Mouse (Mus musculus): ENCODE results near the gene Slc9a3.

Slc9a3 gene

GRCm38 (mm10) chr13:74121141-74121602 lies at the start of gene Slc9a3:
Slc9a3 (plus strand) TSS chr13:74121457.
- peak; percentile 40 for DNase-seq (ENCODE audit: inconsistent ontology term)

- no peak for DNase-seq (ENCODE audit: inconsistent ontology term)
These were observed 49.5 kb upstream of the Slc9a3 start for GRCm38 (mm10) chr13:74071714-74072113.

- no peak for DNase-seq (ENCODE audit: inconsistent ontology term)
These were observed 47.9 kb upstream of the Slc9a3 start for GRCm38 (mm10) chr13:74073369-74073768.

GRCm38 (mm10) chr13:74090265-74090664 lies 31.0 kb upstream of the Slc9a3 start:
- no peak for DNase-seq (ENCODE audit: inconsistent ontology term)

GRCm38 (mm10) chr13:74095936-74096335 lies 25.3 kb upstream of the Slc9a3 start:
- no peak for DNase-seq (ENCODE audit: inconsistent ontology term)

GRCm38 (mm10) chr13:74096715-74097363 lies 24.4 kb upstream of the Slc9a3 start:
- DNase-seq (ENCODE audit: inconsistent ontology term): peak; percentile 42

GRCm38 (mm10) chr13:74098913-74099312 lies 22.3 kb upstream of the Slc9a3 start:
- no peak for DNase-seq (ENCODE audit: inconsistent ontology term)

- no peak for DNase-seq (ENCODE audit: inconsistent ontology term)
These were observed 19.0 kb upstream of the Slc9a3 start for GRCm38 (mm10) chr13:74102108-74102830.

- DNase-seq (ENCODE audit: inconsistent ontology term): no peak
These were observed 18.2 kb upstream of the Slc9a3 start for GRCm38 (mm10) chr13:74102831-74103582.

GRCm38 (mm10) chr13:74104417-74104816 lies 16.8 kb upstream of the Slc9a3 start:
- no peak for DNase-seq (ENCODE audit: inconsistent ontology term)

GRCm38 (mm10) chr13:74107410-74107809 lies 13.8 kb upstream of the Slc9a3 start:
- DNase-seq (ENCODE audit: inconsistent ontology term): no peak

GRCm38 (mm10) chr13:74112593-74112992 lies 8.7 kb upstream of the Slc9a3 start:
- DNase-seq (ENCODE audit: inconsistent ontology term): no peak

GRCm38 (mm10) chr13:74113626-74114191 lies 7.5 kb upstream of the Slc9a3 start:
- DNase-seq (ENCODE audit: inconsistent ontology term): peak; percentile 72

GRCm38 (mm10) chr13:74121795-74122330 lies 606 bp downstream of the Slc9a3 start:
- DNase-seq (ENCODE audit: inconsistent ontology term): no peak

GRCm38 (mm10) chr13:74122632-74123031 lies 1.4 kb downstream of the Slc9a3 start:
- DNase-seq (ENCODE audit: inconsistent ontology term): no peak

- DNase-seq (ENCODE audit: inconsistent ontology term): no peak
These were observed 6.3 kb downstream of the Slc9a3 start for GRCm38 (mm10) chr13:74127571-74127970.

GRCm38 (mm10) chr13:74129909-74130308 lies 8.7 kb downstream of the Slc9a3 start:
- no peak for DNase-seq (ENCODE audit: inconsistent ontology term)

- peak; percentile 49 for DNase-seq (ENCODE audit: inconsistent ontology term)
These were observed 17.8 kb downstream of the Slc9a3 start for GRCm38 (mm10) chr13:74138906-74139647.

GRCm38 (mm10) chr13:74140793-74141192 lies 19.5 kb downstream of the Slc9a3 start:
- no peak for DNase-seq (ENCODE audit: inconsistent ontology term)

GRCm38 (mm10) chr13:74143282-74143681 lies 22.0 kb downstream of the Slc9a3 start:
- no peak for DNase-seq (ENCODE audit: inconsistent ontology term)
